Mouse (Mus musculus) right cerebral cortex, postnatal 36 days (tissue): Measurements from ENCODE around the gene Spink4.
"Not testable (repeated sequence)": the region's sequence is repeated elsewhere in the genome, so short reads cannot be mapped to it uniquely, and the experiment has no call there.

Experiments
- DNase-seq, 2 experiments: peaks; one replicate each; pipeline ENCODE4 v3.0.0; 2022; ENCODE audit warnings: low spot score in 2 of 2, mixed read lengths in 1 of 2

The Spink4 gene

GRCm38 (mm10) chr4:40906298-40906697 is 13.6 kb upstream of the Spink4 start:
- no peak for DNase-seq

DNA sequence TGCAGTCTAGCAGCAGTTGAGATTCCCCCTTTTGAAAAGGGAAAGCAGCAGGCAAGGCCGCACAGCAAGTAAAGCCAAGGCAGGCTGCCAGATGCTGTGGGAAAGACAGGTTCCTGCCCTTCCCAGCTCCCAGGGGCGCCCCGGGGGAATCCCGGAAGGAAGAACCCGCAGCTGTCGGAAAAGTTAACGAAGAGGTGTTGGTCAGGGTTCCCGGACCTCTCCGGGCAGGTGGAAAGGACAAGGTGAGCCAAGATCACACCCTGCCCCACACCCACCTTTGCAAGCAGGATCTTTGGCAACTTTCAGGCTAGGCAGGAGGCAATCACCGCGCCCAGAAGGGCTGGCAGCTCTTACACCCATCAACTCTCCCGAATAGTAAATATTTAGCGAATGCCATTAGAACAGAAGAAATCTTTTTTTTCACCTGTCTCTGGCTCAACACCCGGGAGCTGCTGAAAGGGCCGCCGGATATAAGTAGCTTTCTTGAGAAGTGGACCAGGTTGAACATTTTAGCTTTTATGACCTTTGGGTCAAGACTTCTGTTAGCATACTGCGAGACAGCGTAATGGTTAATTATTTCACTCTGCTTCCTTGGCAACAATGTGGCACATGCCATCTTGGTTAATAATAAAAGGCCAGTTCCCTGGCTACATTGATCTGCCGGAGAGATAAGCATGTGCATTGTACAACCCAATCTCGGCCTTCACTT is 11.4 kb upstream of the Spink4 start:
- DNase-seq, result no peak

DNA sequence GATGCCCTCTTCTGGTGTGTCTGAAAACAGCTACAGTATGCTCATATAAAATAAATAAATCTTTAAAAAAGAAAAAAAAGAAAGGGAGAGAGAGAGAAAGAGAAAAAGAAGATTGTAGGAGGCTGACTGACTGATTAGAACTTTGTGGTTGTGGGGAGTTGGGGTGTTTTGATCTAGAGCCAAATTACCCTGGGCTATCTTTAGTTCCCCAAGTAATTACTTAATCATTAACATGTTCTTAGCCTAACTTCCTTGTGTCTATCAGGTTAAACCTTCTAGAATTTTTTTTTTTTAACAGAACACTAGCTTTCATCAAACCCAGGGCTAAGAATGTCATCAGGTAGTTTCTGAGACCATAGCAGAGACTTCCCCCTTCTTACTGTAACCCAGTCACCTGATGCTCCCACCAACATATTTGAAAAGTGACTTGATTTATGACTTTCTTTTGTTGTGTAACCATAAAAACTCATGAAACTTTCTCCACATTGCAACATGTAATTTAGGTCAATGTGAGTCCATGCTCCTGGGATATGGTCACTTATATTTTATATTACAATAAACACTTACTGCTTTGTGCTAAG is 5.5 kb upstream of the Spink4 start:
- DNase-seq, result no peak

DNA sequence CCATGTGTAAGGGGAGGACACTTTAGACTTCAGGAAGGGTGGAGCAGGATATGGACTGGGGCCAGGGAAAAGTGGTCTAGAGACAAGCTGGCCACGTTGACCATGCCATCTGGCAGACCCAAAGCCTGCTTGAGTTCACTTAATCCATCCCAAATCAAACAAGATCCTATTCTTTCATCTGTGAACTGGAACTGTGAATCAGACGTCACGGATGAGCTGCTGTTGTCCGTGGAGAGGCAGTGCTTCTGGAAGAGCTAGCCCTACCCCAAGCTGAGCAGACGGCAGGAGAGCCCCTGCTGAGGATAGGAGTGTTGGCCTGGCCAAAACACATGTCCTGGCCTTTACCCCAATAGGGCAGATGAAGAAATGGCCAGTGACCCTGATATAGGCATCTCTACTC is 3.9 kb upstream of the Spink4 start:
- no peak for DNase-seq

DNA sequence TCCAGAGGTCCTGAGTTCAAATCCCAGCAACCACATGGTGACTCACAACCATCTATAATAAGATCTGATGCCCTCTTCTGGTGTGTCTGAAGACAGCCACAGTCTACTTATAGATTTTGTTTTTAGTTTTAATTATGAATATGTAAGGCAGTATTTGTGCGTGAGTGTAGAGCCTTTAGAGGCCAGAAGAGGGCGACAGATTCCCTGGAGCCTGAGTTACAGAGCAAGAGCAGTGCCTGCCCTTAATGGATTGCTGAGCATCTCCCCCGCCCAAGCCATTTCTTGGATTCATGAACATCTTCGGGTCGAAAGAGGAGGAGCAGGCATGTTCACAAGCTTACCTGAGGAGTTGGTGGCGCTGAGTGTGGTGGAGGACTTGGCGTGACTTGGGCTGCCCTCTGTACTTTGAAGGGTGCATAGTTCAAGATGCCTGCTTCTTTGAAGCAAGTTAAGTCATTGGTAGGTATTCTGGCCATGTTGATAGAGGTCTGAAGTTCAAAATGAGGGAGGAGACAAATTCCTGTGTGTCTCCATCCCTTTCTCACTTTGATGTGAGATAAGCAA is 3.2 kb upstream of the Spink4 start:
- DNase-seq, result no peak

GRCm38 (mm10) chr4:40920576-40920975 is 724 bp downstream of the Spink4 start:
- DNase-seq, result peak; percentile 16 to 59

- no peak for DNase-seq
These were observed 1.4 kb downstream of the Spink4 start for GRCm38 (mm10) chr4:40921288-40921687.

GRCm38 (mm10) chr4:40923087-40923651 is 3.3 kb downstream of the Spink4 start:
- DNase-seq, result no peak

GRCm38 (mm10) chr4:40925568-40925967 is 5.7 kb downstream of the Spink4 start:
- no peak for DNase-seq

DNA sequence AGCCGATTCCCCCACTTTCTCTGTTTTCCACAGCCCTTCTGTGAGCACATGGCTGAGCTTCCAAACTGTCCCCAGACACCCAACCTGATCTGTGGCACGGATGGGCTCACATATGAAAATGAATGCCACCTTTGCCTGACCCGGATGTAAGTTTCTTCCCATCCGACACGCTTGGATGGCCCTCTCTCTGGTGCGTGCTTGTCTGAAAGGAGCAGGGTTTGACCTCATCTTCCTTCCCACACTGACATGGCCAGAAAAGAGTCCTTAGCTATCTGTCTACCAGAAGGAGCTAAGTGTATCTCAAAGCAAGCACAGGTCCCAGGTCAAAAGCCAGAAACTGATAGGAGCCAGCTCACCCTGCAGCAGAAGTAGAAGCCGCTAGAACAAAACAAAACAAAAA is 9.2 kb downstream of the Spink4 start:
- DNase-seq, result no peak

- DNase-seq, result no peak
These were observed 13.8 kb downstream of the Spink4 start for GRCm38 (mm10) chr4:40933694-40934093.

DNA sequence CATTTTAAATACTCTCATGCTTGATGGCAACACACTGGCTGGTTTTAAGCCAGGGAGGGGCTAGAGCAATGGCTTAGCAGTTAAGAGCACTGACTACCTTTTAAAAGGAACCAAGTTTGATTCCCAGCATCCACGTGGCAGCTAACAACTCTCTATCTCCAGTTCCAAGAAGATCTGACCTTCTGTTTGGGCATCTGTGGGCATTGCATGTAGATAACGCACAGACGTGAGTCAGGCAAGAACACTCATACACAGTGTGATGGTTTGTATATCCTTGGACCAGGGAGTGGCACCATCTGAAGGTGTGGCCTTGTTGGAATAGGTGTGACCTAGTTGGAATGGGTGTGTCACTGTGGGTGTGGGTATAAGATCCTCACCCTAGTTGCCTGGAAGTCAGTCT is 14.5 kb downstream of the Spink4 start:
- not testable (repeated sequence) for DNase-seq

DNA sequence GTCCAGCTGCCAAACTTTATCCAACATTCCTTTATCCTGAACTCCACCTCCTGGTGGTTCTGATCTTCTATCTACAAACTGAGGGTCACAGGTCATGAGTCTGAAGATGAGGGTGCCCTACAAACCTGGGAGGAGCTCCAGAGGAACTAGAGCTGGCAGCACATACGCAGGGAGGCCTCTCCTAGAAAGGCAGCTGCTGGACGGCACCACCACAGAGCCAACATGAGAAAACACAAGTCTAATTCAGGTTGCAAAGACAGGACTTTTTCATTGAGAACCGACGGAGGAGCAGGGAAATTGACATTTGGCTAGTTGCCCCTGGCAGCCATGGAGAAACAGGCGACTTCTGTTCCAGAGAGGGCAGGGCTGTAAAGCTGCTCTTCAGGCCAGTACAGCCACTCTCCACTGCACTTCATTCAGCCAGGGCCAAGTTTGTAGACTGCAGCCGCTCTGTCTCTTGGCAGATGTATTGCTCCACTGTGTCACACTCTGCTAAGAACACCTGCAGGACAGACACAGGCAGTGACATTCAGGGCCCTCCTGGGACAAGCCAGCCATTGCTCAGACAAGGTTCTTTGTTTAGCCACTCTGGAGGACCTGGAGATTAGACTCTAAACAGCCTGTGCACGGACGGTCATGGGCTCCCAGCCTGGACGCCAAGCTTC is 16.5 kb downstream of the Spink4 start:
- peak; percentile 23 to 42 for DNase-seq

- DNase-seq, result no peak
These were observed 18.9 kb downstream of the Spink4 start for GRCm38 (mm10) chr4:40938793-40939192.

GRCm38 (mm10) chr4:40943651-40944050 is 23.8 kb downstream of the Spink4 start:
- no peak for DNase-seq

DNA sequence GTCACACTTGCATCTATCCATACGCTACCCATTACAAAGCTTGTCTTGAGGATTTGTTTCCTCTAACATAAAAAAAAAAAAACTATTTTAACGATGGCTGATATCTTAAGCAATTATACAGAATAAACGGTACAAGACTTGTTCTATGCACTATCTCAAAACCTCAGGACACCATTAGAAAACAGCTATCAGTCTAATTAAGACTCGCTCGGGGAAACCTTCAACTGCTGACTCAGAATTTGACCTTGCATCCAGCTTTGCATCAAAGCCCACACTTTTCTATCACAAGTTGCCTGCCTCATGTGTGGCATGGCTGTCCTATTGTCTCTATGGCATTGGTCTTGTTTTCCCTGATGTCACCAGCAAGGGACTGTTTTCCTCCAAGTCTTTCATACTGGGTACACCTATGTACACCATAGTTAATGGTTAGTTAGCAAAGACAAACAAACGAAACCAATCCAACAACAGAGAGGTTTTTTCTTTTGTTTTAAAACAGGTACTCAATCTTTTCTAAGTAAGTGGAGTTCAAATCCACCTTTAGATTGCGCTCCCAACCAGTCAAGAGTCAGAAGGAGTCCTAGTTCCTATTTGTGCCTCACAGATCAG is 26.8 kb downstream of the Spink4 start:
- DNase-seq, result no peak

- peak in 1 of 2 experiments; percentile 9 for DNase-seq
These were observed 27.8 kb downstream of the Spink4 start for GRCm38 (mm10) chr4:40947565-40948159.

GRCm38 (mm10) chr4:40948160-40948708 is 28.4 kb downstream of the Spink4 start, which contains the start of the genes Bag1 and Chmp5:
TSS of gene Bag1 (minus strand) at chr4:40948294.
TSS of gene Chmp5 (plus strand) at chr4:40948407.
- peak; percentile 97 to 98 for DNase-seq

- DNase-seq, result no peak
These were observed 33.7 kb downstream of the Spink4 start for GRCm38 (mm10) chr4:40953521-40953920.

GRCm38 (mm10) chr4:40955942-40956341 is 36.1 kb downstream of the Spink4 start:
- DNase-seq, result no peak

DNA sequence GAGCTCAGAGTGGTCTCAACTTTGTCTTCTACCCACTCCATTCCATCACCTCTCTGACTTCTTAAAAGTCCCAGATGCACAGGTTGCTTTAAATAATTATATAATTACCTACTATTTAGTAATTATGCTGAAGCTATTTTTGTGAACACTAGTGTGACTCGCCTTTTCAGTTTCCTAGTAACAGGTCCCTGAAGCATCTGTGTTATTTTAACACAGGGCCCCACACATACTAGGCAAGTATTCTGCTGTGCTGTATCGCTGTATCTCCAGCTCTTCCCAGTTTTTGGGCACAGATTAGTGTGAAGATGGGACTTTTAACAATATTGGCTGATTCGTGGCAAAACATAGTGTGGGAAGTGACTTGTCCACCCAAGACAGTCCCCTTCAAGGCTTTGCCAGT is 43.7 kb downstream of the Spink4 start:
- no peak for DNase-seq
